Mouse (Mus musculus) hindbrain, postnatal 0 days (tissue): ENCODE measurements around the gene Rpl36. TPM values are rescaled to one million over a fixed set of nuclear protein-coding genes. Genes with fewer than 3 reads are reported as not detected.
"Not testable (repeated sequence)": the region's sequence is repeated elsewhere in the genome, so short reads cannot be mapped to it uniquely, and the experiment has no call there.

Source experiments
- ATAC-seq: fragments of 200-750 bp; cut with Nextera tagmentation; 2 replicates; pipeline ENCODE4 v1.8.0; 2017; ENCODE audit warnings: mild to moderate bottlenecking, moderate TSS enrichment, moderate library complexity
- DNase-seq: peaks from one replicate; pipeline ENCODE4 v3.0.0-alpha.2; 2015; ENCODE audit warnings: low spot score
- H3K27ac ChIP-seq: fragments of 300-500 bp; sonication (generic); 2 replicates; pipeline ENCODE4 v1.5.1; 2014; ENCODE audit warnings: mild to moderate bottlenecking
- H3K27me3 ChIP-seq: fragments of 300-500 bp; sonication (generic); 2 replicates; pipeline ENCODE4 v1.6.1; 2014; ENCODE audit warnings: low read length, mixed read lengths; ENCODE audit not compliant: insufficient read depth
- H3K36me3 ChIP-seq: fragments of 300-500 bp; sonication (generic); 2 replicates; pipeline ENCODE4 v1.6.1; 2014; ENCODE audit warnings: low read length, mixed read lengths; ENCODE audit not compliant: insufficient read depth
- H3K4me1 ChIP-seq: fragments of 300-500 bp; sonication (generic); 2 replicates; pipeline ENCODE4 v1.6.1; 2014; ENCODE audit warnings: antibody characterized with exemption, low read length, mixed read lengths; ENCODE audit not compliant: insufficient read depth
- H3K4me2 ChIP-seq: fragments of 300-500 bp; sonication (generic); 2 replicates; pipeline ENCODE4 v1.6.1; 2014; ENCODE audit warnings: low read depth, mild to moderate bottlenecking, low read length, moderate library complexity, mixed read lengths
- H3K4me3 ChIP-seq: fragments of 300-500 bp; sonication (generic); 2 replicates; pipeline ENCODE4 v1.5.1; 2014; ENCODE audit warnings: low read length
- H3K9ac ChIP-seq: fragments of 300-500 bp; sonication (generic); replicated peaks from 2 replicates; pipeline ENCODE4 v1.6.1; 2014; ENCODE audit warnings: mild to moderate bottlenecking, low read length, moderate library complexity, mixed read lengths
- H3K9me3 ChIP-seq: fragments of 300-500 bp; sonication (generic); 2 replicates; pipeline ENCODE4 v1.6.1; 2016; ENCODE audit warnings: low read length, mixed read lengths
- CTCF ChIP-seq: IDR thresholded peaks from 2 replicates; pipeline ENCODE4 v1.5.1; 2016; ENCODE audit warnings: antibody characterized with exemption, control low read depth, low read depth
- WGBS: fragments of 180-500 bp; shearing (Covaris S2); extraction: QIAGEN DNeasy Blood & Tissue Kit; methylation state at CpG from one replicate; pipeline ENCODE4 v1.1.7; 2014; 5-methylcytosine and 5-hydroxymethylcytosine counted together
- polyA plus RNA-seq: library from polyadenylated mRNA; unstranded; fragments of >200 nt; fragmentation: Nextera tagmentation; extraction: Ambion mirVana; gene quantifications from 2 replicates; pipeline ENCODE4 v1.2.1, GENCODE M21; 2015
- total RNA-seq: library from RNA; depleted of rRNA; stranded (reverse); fragments of >200 nt; gene quantifications from 2 replicates; pipeline ENCODE4 v1.2.3, GENCODE M21; 2014

The Rpl36 gene
- total and polyA plus RNA-seq, 2 experiments from 2014 or later: 939 to 1,260 TPM

- peaks cover 8% of the 10 kb centered on the region; the same call in 1 of the 2 replicates for H3K4me1 ChIP-seq
- no peak for TF ChIP-seq CTCF
- ATAC-seq (no peak), DNase-seq (no peak)
- no peak overlapping the region for H3K27ac ChIP-seq
- no peaks in the 10 kb centered on the region for H3K27me3 ChIP-seq
- H3K9me3 ChIP-seq: no peaks in the 10 kb centered on the region
- H3K4me2 ChIP-seq: no peak overlapping the region
- 74% methylated on average over 3 of the region's 3 CpGs for WGBS
- H3K9ac ChIP-seq: no peak overlapping the region
- H3K4me3 ChIP-seq: no peak overlapping the region
- peaks cover 47% of the 10 kb centered on the region for H3K36me3 ChIP-seq
Observed at GRCm38 (mm10) chr17:56607521-56608062, 5.6 kb upstream of the Rpl36 start.

GRCm38 (mm10) chr17:56608699-56609098 is 4.5 kb upstream of the Rpl36 start:
- Histone ChIP-seq H3K27ac (peak overlapping the region; percentile 86), H3K4me1 (peaks cover 8% of the 10 kb centered on the region; the same call in 1 of the 2 replicates), H3K27me3 (no peaks in the 10 kb centered on the region), H3K4me2 (peak overlapping the region; percentile 74), H3K9me3 (no peaks in the 10 kb centered on the region), H3K4me3 (peak overlapping the region; percentile 58), H3K9ac (peak overlapping the region; percentile 82; the same call in 1 of the 2 replicates), H3K36me3 (peaks cover 35% of the 10 kb centered on the region)
- ATAC-seq (no peak), DNase-seq (no peak)
- TF ChIP-seq CTCF: no peak
- 62% methylated on average over 5 of the region's 5 CpGs for WGBS

DNA sequence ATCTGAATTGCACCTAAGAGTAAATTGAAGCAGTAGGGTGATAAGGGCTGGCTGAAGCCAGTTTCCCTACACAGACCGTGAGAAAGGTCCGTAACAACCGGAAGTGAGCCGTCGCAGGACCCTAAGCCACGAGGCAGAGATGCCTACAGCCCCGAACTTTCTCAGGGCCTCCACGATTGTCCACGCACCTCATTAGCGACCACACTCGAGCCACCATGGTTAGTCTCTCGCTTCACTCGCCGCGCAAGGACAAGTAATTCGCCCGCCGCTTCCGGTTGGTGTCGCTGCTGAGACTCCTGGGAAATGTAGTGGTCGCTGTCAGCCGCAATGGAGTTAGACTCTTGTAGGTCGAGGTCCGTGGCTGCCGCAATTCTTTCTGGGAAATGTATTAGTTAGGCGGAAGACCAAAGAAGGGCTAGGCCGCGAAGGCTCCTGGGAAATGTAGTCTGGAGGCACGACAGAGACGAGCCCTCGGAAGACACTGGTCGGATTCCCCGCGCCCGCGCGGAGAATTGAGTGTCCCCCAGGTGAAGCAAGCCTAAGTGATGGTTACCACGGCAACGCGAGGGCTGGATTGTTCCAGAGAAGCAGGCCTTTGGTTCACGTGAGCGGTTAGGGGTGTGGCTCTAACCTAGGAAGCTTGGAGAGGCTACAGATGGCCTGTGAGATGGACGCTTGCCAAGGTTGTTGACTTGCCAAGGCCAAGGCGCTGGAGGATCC is 3.6 kb upstream of the Rpl36 start, which contains the start of gene 2410015M20Rik:
TSS of gene 2410015M20Rik (minus strand) at position 320 of the 720 bp plus-strand sequence.
- ATAC-seq (peak; percentile 90), DNase-seq (peak; percentile 99)
- H3K36me3 ChIP-seq: peaks cover 26% of the 10 kb centered on the region
- no peaks in the 10 kb centered on the region for H3K9me3 ChIP-seq
- peak within 1 kb of the TSS; percentile 58 for H3K4me3 ChIP-seq
- under 1% methylated on average over 44 of the region's 44 CpGs for whole genome bisulfite sequencing
- no peaks in the 10 kb centered on the region for H3K27me3 ChIP-seq
- H3K27ac ChIP-seq: peak within 1 kb of the TSS; percentile 86
- TF ChIP-seq CTCF: peak; percentile 80
- peak within 1 kb of the TSS; percentile 74 for H3K4me2 ChIP-seq
- peaks cover 8% of the 10 kb centered on the region; the same call in 1 of the 2 replicates for H3K4me1 ChIP-seq
- peak within 1 kb of the TSS; percentile 82 for H3K9ac ChIP-seq

DNA sequence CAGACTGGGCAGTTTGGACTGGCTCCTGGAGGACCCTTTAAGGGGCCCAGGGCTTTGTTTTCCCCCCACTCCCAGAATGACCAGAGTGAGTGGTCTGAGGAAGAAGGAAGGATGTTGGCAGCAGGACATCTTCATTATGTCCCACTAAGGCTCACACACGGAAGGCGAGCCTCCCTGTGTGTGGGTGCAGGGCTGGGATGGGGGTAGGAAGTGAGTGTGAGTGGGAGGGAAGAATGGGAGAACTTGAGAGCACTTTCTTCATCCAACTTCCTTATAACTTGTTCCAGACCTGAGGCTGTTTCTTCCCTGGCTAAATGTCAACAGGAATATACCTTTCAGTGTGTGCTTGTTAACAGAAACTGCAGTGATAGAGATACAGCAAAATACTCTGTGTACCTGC is 1.9 kb upstream of the Rpl36 start:
- Histone ChIP-seq H3K9me3 (no peaks in the 10 kb centered on the region), H3K4me3 (no peak overlapping the region), H3K4me1 (peaks cover 8% of the 10 kb centered on the region; the same call in 1 of the 2 replicates), H3K4me2 (no peak overlapping the region), H3K9ac (no peak overlapping the region), H3K36me3 (peaks cover 20% of the 10 kb centered on the region), H3K27me3 (no peaks in the 10 kb centered on the region), H3K27ac (no peak overlapping the region)
- ATAC-seq (no peak), DNase-seq (no peak)
- no peak for TF ChIP-seq CTCF
- 69% methylated on average over 2 of the region's 2 CpGs for WGBS

- Histone ChIP-seq H3K27me3 (no peaks in the 10 kb centered on the region), H3K4me3 (no peak overlapping the region), H3K9me3 (no peaks in the 10 kb centered on the region), H3K9ac (no peak overlapping the region), H3K27ac (no peak overlapping the region), H3K4me2 (no peak overlapping the region), H3K36me3 (peaks cover 20% of the 10 kb centered on the region), H3K4me1 (peaks cover 8% of the 10 kb centered on the region; the same call in 1 of the 2 replicates)
- no peak for TF ChIP-seq CTCF
- DNase-seq (no peak), ATAC-seq (no peak)
- WGBS: 16% methylated on average over 14 of the region's 14 CpGs
Observed at GRCm38 (mm10) chr17:56611861-56612564, 1.2 kb upstream of the Rpl36 start.

DNA sequence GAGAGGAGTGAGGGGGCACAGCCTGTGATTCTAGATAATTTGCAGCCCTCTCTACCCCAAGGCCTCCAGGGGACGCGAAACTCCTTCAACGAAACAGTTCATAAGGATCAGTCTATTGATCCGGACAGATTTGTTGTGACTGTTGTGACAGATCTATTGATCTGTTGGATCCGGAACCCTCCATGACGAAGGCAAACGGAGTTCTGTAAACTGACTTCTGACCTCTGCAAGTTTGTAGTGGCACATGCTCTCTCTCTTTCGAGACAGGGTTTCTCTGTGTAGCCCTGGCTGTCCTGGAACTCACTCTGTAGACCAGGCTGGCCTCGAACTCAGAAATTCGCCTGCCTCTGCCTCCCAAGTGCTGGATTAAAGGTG is 664 bp upstream of the Rpl36 start:
- H3K4me2 ChIP-seq, H3K27me3 ChIP-seq, H3K4me1 ChIP-seq, H3K9ac ChIP-seq, DNase-seq, H3K9me3 ChIP-seq, H3K4me3 ChIP-seq, H3K27ac ChIP-seq, ATAC-seq: not testable (repeated sequence)
- WGBS: 80% methylated on average over 10 of the region's 10 CpGs
- peaks cover 21% of the 10 kb centered on the region for H3K36me3 ChIP-seq

- H3K4me1 ChIP-seq, ATAC-seq, DNase-seq, H3K27me3 ChIP-seq, H3K9me3 ChIP-seq: not testable (repeated sequence)
- H3K27ac ChIP-seq: peak overlapping the region; percentile 97
- peak overlapping the region; percentile 65 for H3K4me3 ChIP-seq
- WGBS: under 1% methylated on average over 24 of the region's 26 CpGs
- peak overlapping the region; percentile 77 for H3K4me2 ChIP-seq
- H3K36me3 ChIP-seq: peaks cover 34% of the 10 kb centered on the region
- H3K9ac ChIP-seq: peak overlapping the region; percentile 71
Observed at GRCm38 (mm10) chr17:56613893-56614292, 677 bp downstream of the Rpl36 start.
